Mouse (Mus musculus) natural killer cell, adult 2 months (primary cell): ENCODE measurements at regions not wholly inside any gene's neighbourhood (a gene's known extent, or its start where the extent isn't known, plus 50 kb on each side); places are given as distances from the start of the nearest gene placed in this dataset.
"Not testable (repeated sequence)": the region's sequence is repeated elsewhere in the genome, so short reads cannot be mapped to it uniquely, and the experiment has no call there.

Source experiments
- DNase-seq, 2 experiments: peaks; one replicate each; pipeline ENCODE4 v3.0.0; 2022; ENCODE audit warnings: low spot score in 2 of 2

DNA sequence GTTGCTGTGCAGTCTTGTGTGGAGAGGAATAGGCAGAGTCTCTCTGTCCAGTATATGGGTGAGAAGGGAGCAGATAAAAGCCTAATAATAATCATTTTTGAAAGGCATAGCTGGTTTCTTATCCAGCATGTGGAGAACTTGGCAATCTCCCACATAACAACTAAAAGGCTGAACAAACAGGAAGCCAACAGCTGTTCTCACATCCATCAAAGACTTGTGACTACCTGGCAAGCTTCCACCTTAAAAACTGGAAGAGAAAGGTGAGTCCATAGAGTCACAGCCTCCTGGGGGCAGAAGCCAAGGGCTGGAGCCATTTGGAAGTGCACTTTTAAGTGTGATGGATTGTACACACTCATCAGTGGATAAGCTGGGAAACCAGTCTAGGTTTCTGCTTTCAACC, 210.5 kb upstream of the Prok2 start:
- DNase-seq, result no peak

DNA sequence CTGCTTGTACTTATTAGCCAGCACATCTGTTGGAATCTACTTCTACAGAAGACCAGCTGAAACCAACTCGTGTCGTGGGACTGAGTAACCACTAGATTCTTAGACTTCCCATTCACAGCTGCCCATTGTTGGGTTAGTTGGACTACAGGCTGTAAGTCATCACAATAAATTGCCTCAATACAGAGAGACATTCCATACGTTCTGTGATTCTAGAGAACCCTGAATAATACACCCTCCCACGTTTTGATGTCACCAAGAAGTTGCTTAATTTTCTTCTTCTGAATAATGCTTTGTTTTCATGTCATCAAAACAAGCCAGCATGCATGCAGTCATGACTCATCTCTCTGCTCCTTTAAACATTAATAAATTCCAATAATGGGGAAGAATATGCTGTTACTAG, 209.2 kb upstream of the Prok2 start:
- DNase-seq, result no peak

DNA sequence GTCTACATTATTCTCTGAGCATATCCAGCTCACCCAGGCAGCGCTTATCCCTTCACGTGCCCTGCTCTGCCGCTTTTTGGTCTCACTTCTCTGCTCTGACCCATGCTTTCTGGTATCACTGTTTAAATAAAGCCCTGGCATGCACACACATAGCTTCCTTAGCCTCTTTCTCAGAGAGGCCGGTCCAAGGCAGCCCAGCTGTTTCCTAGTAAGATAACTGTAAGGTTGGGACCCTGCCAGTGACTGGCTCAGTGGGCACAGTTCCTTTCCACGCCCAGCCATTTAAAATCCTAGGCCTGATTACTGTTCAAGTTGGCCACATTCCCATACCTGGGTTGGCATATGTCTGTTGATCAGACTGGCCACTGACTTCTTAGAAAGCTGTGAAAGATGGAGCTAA, 208.2 kb upstream of the Prok2 start:
- DNase-seq, result no peak

DNA sequence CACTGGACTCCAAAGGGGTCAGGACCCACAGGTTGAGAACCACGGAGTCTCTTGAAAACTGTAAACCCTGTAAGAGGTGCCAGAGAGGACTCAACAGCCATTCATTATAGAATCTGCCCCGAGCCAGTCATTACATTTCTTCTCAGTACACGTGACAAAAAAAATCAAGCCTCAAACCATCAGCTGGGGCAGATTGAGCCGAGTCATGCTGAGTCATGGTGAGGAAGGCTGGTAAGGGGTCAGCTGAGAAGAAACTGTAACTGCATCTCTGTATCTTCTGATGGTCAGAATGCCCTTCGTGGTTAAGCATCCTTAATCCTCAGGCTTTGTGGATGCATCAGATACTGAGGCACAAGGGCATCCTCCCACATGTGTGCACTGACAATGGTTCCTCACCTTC, 207.2 kb upstream of the Prok2 start:
- no peak for DNase-seq

DNA sequence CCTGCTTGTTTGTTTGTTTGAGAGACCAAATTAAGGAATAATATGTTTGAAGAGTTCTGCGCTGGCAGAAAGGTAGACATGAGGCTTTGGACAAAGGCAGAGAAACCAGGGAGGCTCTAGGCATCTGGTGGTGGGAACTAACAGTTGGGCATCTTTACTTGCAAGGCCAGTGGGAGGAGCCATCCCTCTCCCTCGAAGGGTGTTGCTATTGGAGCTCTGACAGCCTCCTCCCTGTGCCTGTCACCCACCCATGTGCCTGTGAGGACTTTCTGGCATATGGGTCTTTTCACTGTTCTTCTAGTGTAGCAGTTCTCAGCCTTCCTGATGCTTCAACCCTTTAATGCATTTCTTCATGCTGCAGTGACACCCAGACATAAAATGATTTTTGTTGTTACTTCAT, 206.7 kb upstream of the Prok2 start:
- no peak for DNase-seq

DNA sequence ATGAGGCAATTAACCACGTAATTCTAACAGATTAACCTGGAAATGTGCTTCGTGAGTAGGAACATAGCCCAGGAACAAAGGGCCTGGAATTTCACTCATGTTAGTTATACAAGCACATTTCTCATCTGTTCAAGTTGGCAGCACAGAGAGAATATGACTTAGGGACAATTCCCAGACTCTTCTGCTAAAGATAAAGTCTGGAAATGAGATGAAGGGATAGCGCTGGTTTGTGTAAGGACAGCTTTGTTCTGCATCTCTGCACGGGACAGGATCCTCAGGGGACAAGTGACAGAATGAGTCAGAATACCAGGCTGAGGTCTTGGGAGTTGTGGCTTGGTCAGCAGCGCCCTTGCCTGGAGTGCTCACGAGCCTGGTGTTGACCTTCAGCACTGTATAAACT, 206.2 kb upstream of the Prok2 start:
- no peak for DNase-seq

DNA sequence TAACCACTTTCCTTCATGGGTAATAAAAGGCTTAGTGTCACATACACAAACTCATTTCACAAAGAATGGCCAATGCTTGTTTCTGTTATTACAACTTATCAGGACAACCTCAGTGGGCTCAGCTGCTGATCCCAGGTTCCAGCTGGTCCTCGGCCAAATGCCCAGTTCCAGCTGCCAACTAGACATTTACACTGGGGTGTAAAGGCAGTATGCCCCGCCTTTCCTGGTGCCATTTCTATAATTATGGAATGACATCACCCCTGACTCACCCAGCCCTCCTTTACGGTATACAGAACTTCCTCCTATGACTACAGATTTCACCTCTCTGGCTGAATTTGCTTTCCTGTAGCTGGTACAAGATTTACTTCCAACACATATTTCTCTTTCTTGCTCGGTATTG, 205.4 kb upstream of the Prok2 start:
- no peak for DNase-seq

DNA sequence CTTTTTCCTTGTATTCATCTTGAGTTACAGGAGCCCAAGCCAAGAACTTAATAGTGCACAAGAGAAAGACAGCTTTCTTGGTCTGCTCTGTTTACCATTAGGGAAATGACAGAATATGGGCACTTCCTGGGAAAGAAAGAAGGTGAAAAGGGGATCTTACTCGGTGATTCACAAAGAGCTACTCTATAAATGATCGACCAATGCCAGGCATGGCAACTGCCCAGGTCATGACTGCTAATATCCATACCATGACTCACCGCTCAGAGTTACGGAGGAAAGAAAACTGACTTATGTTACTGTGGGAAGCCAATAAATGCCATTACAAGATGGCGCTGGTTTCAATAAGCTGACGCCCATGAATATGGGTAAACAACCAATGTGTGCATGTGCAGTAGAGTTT, 204.1 kb upstream of the Prok2 start:
- no peak for DNase-seq

DNA sequence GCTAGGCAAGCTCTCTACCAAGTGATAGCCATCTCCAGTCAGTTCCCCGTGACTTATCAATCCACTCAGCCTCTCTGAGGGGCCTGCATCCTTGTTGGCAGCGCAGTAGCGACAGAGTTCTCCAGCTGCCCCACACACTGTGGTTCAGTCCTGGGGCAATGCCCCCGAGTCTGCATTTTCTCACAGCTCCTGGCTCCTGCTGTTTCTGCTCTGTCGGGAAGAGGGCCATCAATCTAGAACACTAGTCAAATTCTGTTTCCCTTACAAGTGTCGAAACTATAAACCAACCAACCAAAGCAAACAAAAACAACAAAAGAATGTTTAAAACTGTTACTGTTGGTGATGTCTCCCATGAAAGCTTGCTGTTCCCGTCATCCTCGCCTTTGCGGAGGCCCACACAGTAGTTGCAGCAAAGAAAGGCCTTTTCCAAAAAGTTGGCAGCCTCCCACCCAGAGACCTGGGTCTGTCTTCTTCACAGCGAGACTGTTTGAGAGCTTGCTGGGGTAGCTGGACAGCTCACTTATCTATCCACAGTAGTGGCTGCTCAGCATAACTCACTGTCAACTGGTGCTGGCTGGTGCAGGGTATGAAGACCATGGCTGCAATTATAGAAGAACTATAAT, 201.9 kb upstream of the Prok2 start:
- DNase-seq, result no peak

DNA sequence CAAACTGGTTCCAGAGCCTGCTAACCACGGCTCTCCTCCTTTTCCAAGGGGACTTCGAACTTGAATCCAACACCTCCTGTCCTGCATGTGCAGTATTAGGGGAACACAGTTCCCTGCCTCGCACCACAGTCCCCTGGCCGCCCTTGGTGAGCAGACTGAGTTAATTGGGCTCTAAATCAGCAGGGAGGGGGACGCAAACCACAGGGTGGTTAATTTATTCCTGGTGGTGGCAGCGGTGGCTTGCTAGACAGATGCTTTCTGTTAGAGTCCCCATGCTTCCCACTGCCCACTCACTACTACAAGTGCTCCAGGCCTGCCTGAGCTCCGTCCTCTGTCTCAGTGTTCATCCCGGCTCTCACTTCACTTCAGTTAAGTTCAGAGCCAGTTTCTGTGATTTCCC, 198.0 kb upstream of the Prok2 start:
- no peak for DNase-seq

DNA sequence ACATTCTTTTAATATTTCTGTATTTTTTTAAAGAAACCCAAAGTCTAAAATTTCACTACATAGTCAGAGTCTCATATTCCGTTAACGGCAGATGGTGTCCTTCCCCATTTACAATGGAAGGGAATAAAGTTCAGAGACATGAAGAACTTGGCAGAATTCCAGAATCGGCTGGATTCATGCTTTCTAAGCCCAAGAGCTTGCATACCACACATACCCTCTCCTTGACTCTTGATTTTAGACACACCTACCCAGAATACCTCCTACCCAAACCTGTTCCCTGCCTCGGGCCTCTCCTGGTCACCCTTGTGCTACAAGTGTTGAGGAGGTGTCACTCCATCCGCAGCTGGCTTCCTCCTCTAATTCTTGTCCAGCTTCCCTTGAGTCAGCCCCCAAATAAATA, 195.8 kb upstream of the Prok2 start:
- DNase-seq, result no peak

DNA sequence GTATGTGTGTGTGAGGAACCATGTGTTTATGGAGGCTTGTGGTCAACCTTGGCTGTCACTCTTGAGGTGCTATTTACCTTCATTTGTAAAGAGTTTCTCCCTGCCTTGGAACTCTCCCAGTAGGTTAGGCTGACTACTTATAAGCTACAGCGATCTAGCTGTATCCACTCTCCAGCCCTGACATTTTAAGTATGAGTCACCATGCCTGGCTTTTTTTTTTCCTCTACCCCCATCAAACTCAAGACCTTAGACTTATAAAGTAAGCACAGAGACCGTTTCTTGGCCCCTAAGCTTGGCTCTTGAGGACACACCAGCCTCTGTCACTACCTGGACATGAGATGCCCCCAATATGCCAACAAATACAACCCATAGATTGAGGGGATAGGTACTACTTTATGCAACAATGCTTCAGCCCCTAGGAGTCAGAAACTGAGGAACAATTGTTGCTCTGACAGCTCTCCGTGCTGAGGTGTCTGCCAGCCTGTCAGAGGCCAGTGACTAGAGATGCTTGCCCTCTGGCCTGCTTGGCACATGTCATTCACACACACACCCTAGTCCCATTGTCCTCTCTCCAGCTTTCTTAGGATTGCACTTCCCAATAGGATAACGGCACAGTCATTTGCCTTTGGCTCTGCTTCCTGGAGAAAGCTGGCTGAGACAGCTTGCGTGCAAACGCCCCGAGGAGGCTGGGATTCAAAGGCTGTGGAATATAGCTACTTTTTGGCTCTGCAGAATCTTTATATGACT, 193.8 kb upstream of the Prok2 start:
- no peak for DNase-seq

DNA sequence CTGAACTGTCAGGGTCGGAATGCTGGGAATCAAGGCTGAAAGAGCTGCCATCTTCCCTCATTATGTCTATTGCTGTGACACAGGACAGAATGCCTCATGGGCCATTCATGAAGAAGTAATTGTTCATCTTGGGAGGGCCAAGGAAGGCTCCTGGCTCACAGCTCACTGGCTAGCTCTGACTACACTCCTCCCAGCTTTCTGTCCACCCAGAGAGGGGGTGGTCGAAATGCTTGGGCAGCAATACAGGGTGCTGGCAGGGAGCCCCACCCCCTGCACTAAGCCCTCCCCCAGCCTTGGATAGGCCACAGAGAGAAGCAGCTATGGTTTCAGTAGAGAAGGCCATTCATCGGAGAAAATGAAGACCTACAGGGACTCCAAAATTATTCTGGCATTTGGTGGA, 192.2 kb upstream of the Prok2 start:
- no peak for DNase-seq

DNA sequence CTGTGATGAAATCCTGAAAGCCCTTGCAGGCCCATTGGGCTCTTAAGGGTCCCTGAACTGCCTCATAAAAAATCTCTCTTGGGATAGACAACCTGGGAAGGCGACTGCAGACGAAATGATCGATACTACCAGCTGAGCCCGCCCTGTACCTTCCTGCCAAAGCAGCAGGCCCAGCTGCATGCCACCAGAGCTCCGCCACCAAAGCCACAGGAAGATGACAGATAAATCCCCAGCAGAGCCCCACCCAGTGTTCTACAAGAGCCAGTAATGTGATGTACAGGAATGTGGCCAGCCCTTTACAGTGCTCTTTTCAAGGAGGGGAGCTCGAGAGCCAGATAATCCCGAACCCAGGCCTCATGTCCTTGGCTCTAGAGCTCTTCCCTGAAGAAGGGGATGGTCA, 183.7 kb upstream of the Prok2 start:
- DNase-seq, result peak; percentile 7 to 15

DNA sequence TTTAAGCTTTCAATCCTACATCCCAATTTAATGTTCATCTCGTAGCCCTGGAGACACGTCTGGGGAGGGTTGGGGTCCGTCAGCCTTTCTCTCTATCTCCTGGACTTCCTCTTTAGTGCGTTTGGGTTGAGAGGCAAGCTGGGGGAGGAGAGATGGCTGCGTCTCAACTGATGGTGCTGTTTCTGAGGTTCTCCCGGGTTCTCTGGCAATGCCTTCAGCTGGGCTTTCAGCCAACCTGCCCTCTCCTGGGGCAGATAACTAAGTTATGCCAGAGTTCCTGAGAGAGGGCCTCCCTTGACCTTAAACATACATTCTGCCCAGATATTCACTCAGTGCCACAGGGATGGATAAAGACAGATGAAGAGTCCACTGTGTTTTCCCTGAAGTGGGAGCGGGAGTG, 183.3 kb upstream of the Prok2 start:
- no peak for DNase-seq

DNA sequence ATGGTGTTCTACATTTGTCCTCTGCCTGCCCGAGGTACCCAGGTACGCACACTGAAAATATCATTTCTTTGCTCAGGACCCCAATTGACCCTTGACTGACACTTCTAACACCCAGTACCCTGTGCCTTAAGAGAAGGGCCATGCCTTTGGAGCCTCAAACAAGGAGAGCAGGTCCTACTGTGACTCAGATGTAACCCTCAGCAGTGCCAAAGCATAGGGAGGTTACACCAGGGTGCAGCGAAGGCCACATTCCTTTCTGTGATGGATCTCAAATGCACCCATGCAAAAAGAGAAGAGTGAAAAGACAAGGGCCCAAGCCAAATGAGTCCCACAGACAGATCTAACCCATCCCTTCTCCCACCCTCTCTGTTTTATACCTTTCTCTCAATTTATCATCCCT, 181.9 kb upstream of the Prok2 start:
- DNase-seq, result no peak

DNA sequence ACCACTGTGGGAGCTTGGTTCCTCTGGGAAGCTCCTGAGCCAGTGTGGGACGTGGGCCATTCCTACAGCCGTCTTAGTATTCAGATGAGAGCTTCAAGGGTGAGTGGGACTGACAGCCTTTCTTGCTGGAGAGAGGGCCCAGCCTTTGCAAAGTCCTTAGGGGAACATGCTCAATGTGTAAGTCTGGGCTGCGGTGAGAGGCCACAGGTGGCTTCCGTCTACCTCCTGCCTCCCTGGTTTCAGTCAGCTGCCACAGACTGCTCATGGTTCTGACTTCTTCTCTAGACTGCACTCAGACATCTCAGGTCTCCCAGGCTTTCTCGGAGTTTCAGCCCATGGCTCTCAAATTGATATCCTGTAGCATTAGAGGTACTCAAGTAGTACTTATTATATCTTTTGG, 179.0 kb upstream of the Prok2 start:
- DNase-seq, result no peak

DNA sequence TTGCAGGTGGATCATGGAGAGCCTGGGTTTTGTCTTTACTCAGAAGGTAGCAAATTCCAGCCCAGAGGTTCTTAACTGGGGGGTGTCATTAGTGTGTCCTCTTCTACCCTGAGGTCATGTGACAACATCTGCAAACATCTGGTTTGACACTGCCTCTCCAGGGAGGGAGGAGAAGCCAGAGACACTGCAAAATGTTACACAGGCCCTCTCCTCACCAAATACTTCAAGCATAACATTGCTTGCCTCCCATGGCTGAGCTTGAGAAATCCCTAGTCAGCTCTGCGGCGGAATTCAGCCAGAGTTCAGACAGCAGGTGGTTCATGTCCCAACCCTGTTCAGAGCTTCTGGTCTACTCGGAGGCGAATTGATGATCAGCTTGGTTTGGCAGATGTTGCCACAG, 178.4 kb upstream of the Prok2 start:
- DNase-seq, result no peak

DNA sequence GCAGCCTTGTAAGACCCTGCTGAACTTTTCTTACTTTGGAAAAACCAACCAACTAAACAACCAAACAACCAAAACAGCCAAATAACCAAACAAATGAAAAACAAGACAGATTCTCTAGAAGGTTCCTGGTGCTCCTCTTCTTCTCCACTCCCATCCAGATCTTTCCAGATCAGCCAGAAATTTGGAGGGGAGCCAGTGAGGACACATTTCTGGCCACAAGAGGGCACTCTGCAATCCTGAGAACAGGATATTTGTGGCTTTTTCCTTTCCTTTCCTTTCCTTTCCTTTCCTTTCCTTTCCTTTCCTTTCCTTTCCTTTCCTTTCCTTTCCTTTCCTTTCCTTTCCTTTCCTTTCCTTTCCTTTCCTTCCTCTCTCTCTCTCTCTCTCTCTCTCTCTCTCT, 177.9 kb upstream of the Prok2 start:
- not testable (repeated sequence) for DNase-seq

DNA sequence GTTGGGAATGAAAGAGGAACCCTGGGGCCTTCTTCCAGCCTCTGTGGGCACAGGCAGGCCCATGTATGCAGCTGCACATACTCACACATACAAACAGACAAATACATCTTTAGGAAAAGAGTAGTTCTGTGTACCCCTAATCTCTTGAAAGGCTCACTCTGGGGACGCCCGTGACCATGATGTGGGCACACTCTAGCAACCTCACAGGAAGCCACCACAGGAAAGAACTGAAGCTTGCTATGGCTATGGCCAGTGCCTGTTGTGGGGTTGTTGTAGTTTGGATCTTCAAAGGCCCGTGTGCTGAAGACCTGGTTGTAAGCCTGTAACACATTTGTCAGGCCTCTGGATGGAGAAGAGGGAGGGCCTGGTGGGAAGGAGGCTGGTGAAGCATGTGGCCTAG, 175.4 kb upstream of the Prok2 start:
- peak in 1 of 2 experiments; percentile 11 for DNase-seq

DNA sequence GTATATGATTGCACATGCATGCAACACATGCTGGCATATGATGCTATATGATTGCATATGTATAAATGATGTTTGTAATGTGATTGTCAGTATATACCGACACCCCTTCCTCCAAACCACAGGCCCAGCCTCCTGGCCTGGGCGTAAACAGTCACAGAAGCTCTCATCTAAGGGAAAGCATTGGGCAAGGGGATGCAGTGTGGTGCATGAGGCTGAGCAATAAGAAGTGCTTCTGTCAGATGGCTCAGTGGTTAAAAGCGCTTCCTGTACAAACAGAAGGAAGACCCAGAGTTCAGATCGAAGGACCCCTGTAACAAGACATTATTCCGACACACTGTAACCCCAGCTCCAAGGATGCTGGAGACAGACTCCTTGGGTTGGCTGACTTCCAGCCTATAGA, 175.0 kb upstream of the Prok2 start:
- no peak for DNase-seq

DNA sequence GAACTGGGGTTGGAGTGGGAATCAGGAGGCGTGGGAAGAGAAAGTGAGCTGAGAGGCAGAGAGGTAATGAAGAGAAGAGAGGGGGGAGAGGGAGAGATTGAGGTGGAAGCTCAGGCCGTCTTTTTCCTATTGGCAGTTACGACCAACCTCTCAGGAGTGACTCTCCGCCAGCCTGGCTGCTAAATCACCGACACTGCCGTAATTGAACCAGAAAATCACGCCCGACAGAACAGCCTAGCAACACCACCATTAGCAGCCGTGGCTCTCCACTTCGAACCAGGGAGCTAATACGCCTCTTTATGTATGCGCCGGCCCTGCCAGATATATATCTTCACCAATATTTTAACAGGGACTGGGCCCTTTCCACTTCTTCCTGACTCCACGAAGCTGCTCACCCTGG, 173.5 kb upstream of the Prok2 start:
- no peak for DNase-seq

DNA sequence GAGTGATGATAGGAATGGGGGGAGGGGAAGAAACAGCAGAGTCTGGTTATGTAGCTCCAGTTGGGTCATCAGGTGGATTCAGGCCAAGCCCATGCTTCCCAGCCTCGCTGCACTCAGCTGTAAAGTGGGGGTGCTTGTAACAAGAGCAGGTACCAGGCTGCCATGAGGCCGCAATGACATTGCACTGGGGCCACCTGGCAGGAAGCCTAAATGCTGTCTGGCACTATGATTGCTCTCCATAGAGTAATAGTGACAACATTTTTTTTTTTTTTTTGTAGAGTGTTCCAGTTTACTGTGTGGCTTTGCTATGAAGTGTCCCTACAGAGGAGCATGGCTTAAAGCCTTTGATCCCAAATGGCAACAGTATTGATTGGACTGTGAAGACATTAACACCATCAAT, 171.9 kb upstream of the Prok2 start:
- DNase-seq, result no peak

DNA sequence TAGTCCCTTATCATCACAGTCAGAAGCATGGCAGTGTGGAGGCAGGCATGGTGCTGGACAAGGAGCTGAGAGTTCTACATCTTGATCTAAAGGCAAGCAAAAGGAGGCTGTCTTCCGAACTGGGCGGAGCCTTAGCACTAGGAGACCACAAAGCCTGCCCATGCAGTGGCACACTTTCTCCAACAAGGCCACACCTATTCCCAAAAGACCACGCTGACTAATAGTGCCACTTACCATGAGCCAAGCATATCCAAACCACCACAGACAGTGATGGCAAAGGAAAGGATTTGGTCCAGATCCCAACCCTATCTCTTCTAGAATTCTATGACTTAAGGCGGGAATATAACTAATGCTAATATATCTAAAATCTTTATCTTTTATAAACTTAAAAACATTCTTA, 169.4 kb upstream of the Prok2 start:
- no peak for DNase-seq
